Mouse (Mus musculus) embryonic fibroblast, embryonic 13.5 days (primary cell): ENCODE data around the gene Bivm. TPM values are rescaled to one million over a fixed set of nuclear protein-coding genes. Genes with fewer than 3 reads are reported as not detected.

ENCODE experiments used
- H3K27ac ChIP-seq: 2 replicates; pipeline ENCODE4 v1.5.1; 2012; ENCODE audit warnings: low read length, control low read depth, inconsistent platforms; ENCODE audit not compliant: insufficient read depth
- H3K4me1 ChIP-seq: 2 replicates; pipeline ENCODE4 v1.6.1; 2011; ENCODE audit warnings: low read length; ENCODE audit not compliant: control insufficient read depth, insufficient read depth
- H3K4me3 ChIP-seq: 2 replicates; pipeline ENCODE4 v1.5.1; 2011; ENCODE audit warnings: mild to moderate bottlenecking, control low read depth, low read length; ENCODE audit not compliant: insufficient read depth
- CTCF ChIP-seq: IDR thresholded peaks from 2 replicates; pipeline ENCODE4 v1.5.1; 2011; ENCODE audit warnings: mild to moderate bottlenecking, control low read depth, low read length, moderate library complexity, borderline replicate concordance; ENCODE audit not compliant: insufficient read depth
- POLR2A ChIP-seq: IDR thresholded peaks from 2 replicates; pipeline ENCODE4 v1.6.1; 2011; ENCODE audit warnings: low read depth, mild to moderate bottlenecking, control low read depth, low read length, moderate library complexity
- polyA plus RNA-seq: library from polyadenylated mRNA; stranded (reverse); fragments of >200 nt; gene quantifications from 2 replicates; pipeline ENCODE4 v1.2.4, GENCODE M21; 2011; ENCODE audit warnings: low read depth; ENCODE audit not compliant: missing spikeins, insufficient read length

Gene Bivm
- polyA plus RNA-seq, 1 experiment: 33.8 TPM

- H3K4me3 ChIP-seq: no peak overlapping the region
- TF ChIP-seq CTCF (no peak), POLR2A (no peak)
- H3K4me1 ChIP-seq: no peaks in the 10 kb centered on the region
- H3K27ac ChIP-seq: no peak overlapping the region
Measured at GRCm38 (mm10) chr1:44129929-44130581, 11.3 kb downstream of the Bivm start.

GRCm38 (mm10) chr1:44140232-44140631 is 21.5 kb downstream of the Bivm start:
- TF ChIP-seq POLR2A (no peak), CTCF (no peak)

GRCm38 (mm10) chr1:44142747-44143146 is 24.0 kb downstream of the Bivm start:
- Histone ChIP-seq H3K4me1 (no peaks in the 10 kb centered on the region), H3K4me3 (no peak overlapping the region), H3K27ac (no peak overlapping the region)
- TF ChIP-seq POLR2A (no peak), CTCF (no peak)

More at GRCm38 (mm10) chr1:44140232-44140631, 21.5 kb downstream of the Bivm start:
- no peak overlapping the region for H3K27ac ChIP-seq
- H3K4me3 ChIP-seq: no peak overlapping the region
- H3K4me1 ChIP-seq: no peaks in the 10 kb centered on the region

GRCm38 (mm10) chr1:44147563-44148381 is 29.0 kb downstream of the Bivm start, which contains the start of gene Ercc5:
TSS of gene Ercc5 (plus strand) at chr1:44147744.
- H3K4me1 ChIP-seq: no peaks in the 10 kb centered on the region
- no peak for TF ChIP-seq CTCF
- TF ChIP-seq POLR2A: peak; percentile 93
- peak within 1 kb of the TSS; percentile 86 for H3K27ac ChIP-seq
- H3K4me3 ChIP-seq: peak within 1 kb of the TSS; percentile 95

- Histone ChIP-seq H3K4me3 (peak overlapping the region; percentile 95), H3K4me1 (no peaks in the 10 kb centered on the region), H3K27ac (peak overlapping the region; percentile 86)
- no peak for TF ChIP-seq CTCF
- 0 out of 2 replicates have a peak, but pooled peaks have one; percentile 28 for TF ChIP-seq POLR2A
Measured at GRCm38 (mm10) chr1:44148706-44149105, 29.9 kb downstream of the Bivm start.

- Histone ChIP-seq H3K4me3 (no peak overlapping the region), H3K4me1 (no peaks in the 10 kb centered on the region), H3K27ac (no peak overlapping the region)
- TF ChIP-seq CTCF (no peak), POLR2A (no peak)
Measured at GRCm38 (mm10) chr1:44155287-44155686, 36.5 kb downstream of the Bivm start.

GRCm38 (mm10) chr1:44158317-44158716 is 39.6 kb downstream of the Bivm start:
- no peaks in the 10 kb centered on the region for H3K4me1 ChIP-seq
- no peak overlapping the region for H3K27ac ChIP-seq
- TF ChIP-seq CTCF (no peak), POLR2A (no peak)
- H3K4me3 ChIP-seq: no peak overlapping the region

GRCm38 (mm10) chr1:44161818-44162217 is 43.1 kb downstream of the Bivm start:
- no peak for TF ChIP-seq CTCF
- no peaks in the 10 kb centered on the region for H3K4me1 ChIP-seq

GRCm38 (mm10) chr1:44162389-44162788 is 43.6 kb downstream of the Bivm start:
- no peak for TF ChIP-seq CTCF
- no peak for TF ChIP-seq POLR2A
- Histone ChIP-seq H3K4me1 (no peaks in the 10 kb centered on the region), H3K27ac (no peak overlapping the region), H3K4me3 (no peak overlapping the region)

More at GRCm38 (mm10) chr1:44161818-44162217, 43.1 kb downstream of the Bivm start:
- H3K4me3 ChIP-seq: no peak overlapping the region
- no peak overlapping the region for H3K27ac ChIP-seq
